Mouse (Mus musculus): ENCODE data around the gene Dnali1.
A peak's percentile ranks its signal among the peaks of the same experiment; 100 is the strongest.

The Dnali1 gene

DNA sequence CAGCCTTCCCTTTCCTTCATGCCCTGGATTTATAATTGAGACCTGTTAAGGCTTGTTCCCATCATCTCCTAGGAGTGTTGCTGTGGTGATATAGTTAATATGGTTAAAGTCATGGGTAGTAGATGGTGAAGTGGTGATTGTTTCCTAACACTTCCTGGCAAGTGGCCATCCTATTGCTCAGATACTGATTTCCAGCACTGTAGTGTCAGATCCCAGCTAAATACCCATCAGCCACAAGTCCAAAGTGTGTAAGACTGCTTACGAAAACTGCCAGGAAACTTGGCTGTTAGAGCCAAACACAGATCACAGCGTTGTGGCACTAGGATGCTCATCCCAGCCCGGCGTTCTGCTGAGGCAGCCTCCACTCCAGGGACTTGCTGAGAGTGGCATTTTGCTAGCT is 31.2 kb downstream of the Dnali1 start:
- no peak for DNase-seq (ENCODE audit: low read depth, low spot score)

GRCm38 (mm10) chr4:125029891-125030614 is 35.5 kb downstream of the Dnali1 start:
- peak; percentile 79 for DNase-seq (ENCODE audit: low read depth, low spot score)

DNA sequence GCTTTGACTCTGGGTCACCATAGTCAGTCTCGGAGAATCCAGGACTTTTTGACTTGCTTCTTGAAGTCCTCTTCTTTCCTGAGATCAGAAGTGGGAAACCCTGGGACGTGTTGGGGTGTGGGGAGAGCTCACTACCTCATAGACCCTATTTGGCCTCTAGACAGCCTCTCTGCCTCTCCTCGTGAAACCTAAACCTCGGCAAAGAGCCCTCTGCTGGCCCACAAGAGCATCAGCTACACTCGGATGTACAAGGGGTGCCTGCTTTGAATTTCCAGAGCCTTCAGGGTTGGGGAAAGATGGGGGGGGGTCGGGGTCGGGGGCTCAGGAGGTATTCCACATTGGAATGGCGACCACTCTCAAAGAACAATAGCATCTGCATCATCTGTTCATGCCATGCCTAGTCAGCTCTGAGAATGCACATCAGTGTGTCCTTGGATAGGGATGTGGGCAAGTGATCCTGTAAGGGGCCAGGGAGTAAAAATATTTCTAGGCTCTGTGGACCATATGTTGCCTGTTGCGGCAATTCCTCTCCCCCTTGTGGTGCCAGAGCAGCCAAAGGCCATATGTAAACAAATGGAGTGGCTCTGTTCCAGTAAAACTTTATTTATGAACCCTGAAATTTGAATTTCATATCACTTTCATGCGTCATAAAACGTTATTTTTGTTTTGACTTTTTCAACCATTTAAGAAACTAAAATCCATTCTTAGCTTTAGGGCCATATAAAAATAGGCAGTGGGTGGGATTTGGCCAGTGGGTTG is 44.5 kb downstream of the Dnali1 start:
- no peak for DNase-seq (ENCODE audit: low read depth, low spot score)

GRCm38 (mm10) chr4:125017431-125017830 is 48.1 kb downstream of the Dnali1 start:
- no peak for DNase-seq (ENCODE audit: low read depth, low spot score)

DNA sequence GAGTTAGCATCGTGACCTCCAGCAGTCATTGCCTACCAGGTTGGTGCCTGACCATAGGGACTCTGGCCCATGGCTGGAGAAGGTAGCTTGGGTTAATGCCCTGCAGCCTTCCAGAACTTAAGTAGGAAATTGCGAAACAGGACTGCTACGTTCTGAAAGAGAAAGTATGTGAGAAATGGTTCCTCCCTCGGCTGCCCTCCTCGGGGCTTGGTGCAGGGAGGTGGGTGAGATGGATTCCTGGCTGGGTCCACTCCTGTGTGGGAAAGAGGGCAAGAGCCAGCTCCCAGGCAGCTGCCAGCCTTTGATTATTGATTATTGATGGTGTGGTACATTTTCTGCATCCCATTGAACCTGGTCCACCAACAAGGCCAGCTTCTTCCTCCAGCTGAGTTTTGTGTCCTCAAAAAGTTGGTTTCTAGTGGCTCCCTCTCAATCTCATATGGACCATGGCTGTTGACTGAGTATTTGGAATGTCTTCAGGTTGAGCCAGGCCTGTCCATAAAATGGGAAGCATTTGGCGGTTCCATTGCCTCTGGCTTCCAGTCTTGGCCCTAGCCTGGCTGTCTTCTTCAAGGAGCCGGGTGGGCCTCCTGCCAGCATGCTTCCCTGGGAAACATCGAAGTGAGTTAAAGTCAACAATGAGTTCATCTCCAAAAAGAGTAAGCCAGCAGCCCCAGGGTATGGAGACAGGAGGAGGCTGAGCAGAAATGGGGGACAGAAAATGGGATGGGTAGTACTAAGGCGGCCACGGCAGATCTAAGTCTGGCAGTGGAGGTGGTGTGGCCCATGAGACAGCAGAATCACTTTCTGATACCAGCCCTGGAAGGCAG is 49.5 kb downstream of the Dnali1 start, which contains the start of gene Gnl2:
TSS of gene Gnl2 (plus strand) at position 780 of the 830 bp plus-strand sequence.
- DNase-seq (ENCODE audit: low read depth, low spot score), result no peak

GRCm38 (mm10) chr4:125008712-125009111 is 56.8 kb downstream of the Dnali1 start:
- DNase-seq (ENCODE audit: low read depth, low spot score), result no peak

- no peak for DNase-seq (ENCODE audit: low read depth, low spot score)
These were observed 57.3 kb downstream of the Dnali1 start for GRCm38 (mm10) chr4:125008220-125008619.

DNA sequence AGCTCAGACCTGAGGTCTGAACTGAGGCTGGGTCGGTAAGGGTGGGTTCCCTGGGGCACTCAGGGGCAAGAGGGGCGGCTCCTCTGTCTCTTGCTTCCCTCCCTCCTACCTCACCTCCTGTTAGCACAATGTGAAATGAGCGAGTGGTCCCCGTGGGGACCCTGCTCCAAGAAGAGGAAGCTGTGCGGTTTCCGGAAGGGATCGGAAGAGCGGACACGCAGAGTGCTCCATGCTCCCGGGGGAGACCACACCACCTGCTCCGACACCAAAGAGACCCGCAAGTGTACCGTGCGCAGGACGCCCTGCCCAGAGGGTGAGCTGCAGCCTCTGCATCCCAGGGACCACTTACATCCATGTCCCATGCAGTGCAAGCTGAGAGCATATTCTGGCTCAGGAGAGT is 58.0 kb downstream of the Dnali1 start:
- DNase-seq (ENCODE audit: low read depth, low spot score), result no peak

Measured in c-Kit-negative CD71-positive TER-119-positive erythroid progenitor cells, embryonic 14.5 days (primary cell).